Mouse (Mus musculus) brain, embryonic 14.5 days (tissue): ENCODE data around the gene Prickle2.

Experiments
- CTCF ChIP-seq: fragments of 200-500 bp; IDR thresholded peaks from 2 replicates; pipeline ENCODE4 v1.5.1; 2012; ENCODE audit warnings: inconsistent platforms, mild to moderate bottlenecking, moderate library complexity, borderline replicate concordance; ENCODE audit not compliant: insufficient read depth, insufficient read length; ENCODE audit errors: extremely low read depth
- POLR2A ChIP-seq: fragments of 200-500 bp; IDR thresholded peaks from 2 replicates; pipeline ENCODE4 v1.6.1; 2012; ENCODE audit warnings: mild to moderate bottlenecking, inconsistent platforms, borderline replicate concordance; ENCODE audit not compliant: poor library complexity, insufficient read depth, insufficient read length, severe bottlenecking; ENCODE audit errors: extremely low read depth

- TF ChIP-seq POLR2A (no peak), CTCF (no peak)
Measured at GRCm38 (mm10) chr6:92520088-92520875, 185.7 kb downstream of the Prickle2 start.
